Mouse (Mus musculus) C2C12 (cell line): ENCODE data around the gene Fam131a. TPM values are rescaled to one million over a fixed set of nuclear protein-coding genes. Genes with fewer than 3 reads are reported as not detected.

ENCODE experiments used
- H3K27me3 ChIP-seq: one replicate; pipeline ENCODE4 v1.6.1; 2011; ENCODE audit not compliant: control insufficient read depth, insufficient read depth, insufficient read length
- H3K36me3 ChIP-seq: one replicate; pipeline ENCODE4 v1.6.1; 2011; ENCODE audit not compliant: control insufficient read depth, insufficient read depth
- H3K4me3 ChIP-seq: one replicate; pipeline ENCODE4 v1.5.1; 2011; ENCODE audit warnings: mild to moderate bottlenecking, control low read depth; ENCODE audit not compliant: poor library complexity, insufficient read depth, severe bottlenecking
- H3K79me2 ChIP-seq: one replicate; pipeline ENCODE4 v1.6.1; 2011; ENCODE audit not compliant: control insufficient read depth, insufficient read depth
- H3K79me3 ChIP-seq: one replicate; pipeline ENCODE4 v1.6.1; 2011; ENCODE audit warnings: low read depth, control low read depth
- H3ac ChIP-seq: one replicate; pipeline ENCODE3; 2011; ENCODE audit warnings: low read depth; ENCODE audit not compliant: control insufficient read depth, insufficient read length
- CEBPB ChIP-seq: IDR thresholded peaks from one replicate; pipeline ENCODE4 v1.6.1; 2011; ENCODE audit warnings: low read depth, mild to moderate bottlenecking, control low read depth, moderate library complexity
- CTCF ChIP-seq: IDR thresholded peaks from one replicate; pipeline ENCODE4 v1.5.1; 2011; ENCODE audit not compliant: control insufficient read depth, insufficient read depth, insufficient read length
- FOSL1 ChIP-seq: IDR thresholded peaks from one replicate; pipeline ENCODE4 v1.8.0; 2011; ENCODE audit warnings: mild to moderate bottlenecking, low read length; ENCODE audit not compliant: poor library complexity, insufficient read depth, severe bottlenecking
- MAX ChIP-seq: IDR thresholded peaks from one replicate; pipeline ENCODE4 v1.6.1; 2011; ENCODE audit warnings: mild to moderate bottlenecking, control low read depth
- MYOD1 ChIP-seq: IDR thresholded peaks from one replicate; pipeline ENCODE4 v1.6.1; 2011; ENCODE audit warnings: low read depth; ENCODE audit not compliant: control insufficient read depth, insufficient read length
- MYOG ChIP-seq: IDR thresholded peaks from one replicate; pipeline ENCODE4 v1.6.1; 2011; ENCODE audit not compliant: control insufficient read depth, insufficient read length; ENCODE audit errors: extremely low read depth
- USF1 ChIP-seq: IDR thresholded peaks from one replicate; pipeline ENCODE4 v1.6.1; 2011; ENCODE audit warnings: low read depth, mild to moderate bottlenecking, control low read depth, moderate library complexity
- polyA plus RNA-seq: library from polyadenylated mRNA; unstranded; fragments of >200 nt; fragmentation: generic; extraction: Trizol; gene quantifications from one replicate; pipeline ENCODE4 v1.2.1, GENCODE M21; 2012; ENCODE audit warnings: missing spikeins

The Fam131a gene
- polyA plus RNA-seq, 1 experiment: 0.05 TPM

DNA sequence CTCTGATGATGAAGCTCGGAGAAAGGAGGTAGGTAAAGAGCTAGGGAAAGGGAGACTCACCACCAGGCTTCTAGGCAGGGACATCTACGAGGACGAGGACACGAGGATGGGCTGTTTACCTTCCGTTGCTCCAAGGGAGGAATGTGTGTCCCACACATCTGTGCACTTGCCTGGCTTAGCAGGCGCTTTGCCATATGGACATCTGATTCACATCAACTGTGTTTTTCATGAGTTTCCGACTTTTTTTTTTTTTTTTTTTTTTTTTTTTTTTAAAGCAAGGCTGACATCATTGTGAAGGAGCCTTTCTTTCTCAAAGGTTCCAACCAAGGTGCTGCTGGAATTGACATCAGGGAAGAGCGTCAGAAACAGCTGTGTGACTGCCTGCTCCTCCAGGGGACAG, 57.5 kb downstream of the Fam131a start:
- H3ac ChIP-seq: no peak overlapping the region
- no peaks in the 10 kb centered on the region for H3K79me3 ChIP-seq
- H3K27me3 ChIP-seq: no peaks in the 10 kb centered on the region
- no peaks in the 10 kb centered on the region for H3K79me2 ChIP-seq
- no peak overlapping the region for H3K4me3 ChIP-seq
- no peaks in the 10 kb centered on the region for H3K36me3 ChIP-seq
- no peak for TF ChIP-seq MYOG
- no peak for TF ChIP-seq MAX
- TF ChIP-seq CEBPB: no peak
- TF ChIP-seq FOSL1: no peak
- no peak for TF ChIP-seq MYOD1
- TF ChIP-seq CTCF: no peak
- TF ChIP-seq USF1: no peak

Other genes with a start within 250 kb of the Fam131a start
- 108 TPM for gene Eif2b5, start 194.4 kb upstream of the Fam131a start, polyA plus RNA-seq
- 15.8 TPM for gene Dvl3, start 176.3 kb upstream of the Fam131a start, polyA plus RNA-seq
- gene Ap2m1, start 157.8 kb upstream of the Fam131a start, polyA plus RNA-seq: 556 TPM
- gene Abcf3, start 144.7 kb upstream of the Fam131a start, polyA plus RNA-seq: 37.1 TPM
- gene Vwa5b2, start 103.8 kb upstream of the Fam131a start, polyA plus RNA-seq: 0.11 TPM
- 32.5 TPM for gene Eef1akmt4, start 81.6 kb upstream of the Fam131a start, polyA plus RNA-seq
- not detected for gene Gm49333, start 81.6 kb upstream of the Fam131a start, polyA plus RNA-seq
- 35.4 TPM for gene Alg3, start 81.5 kb upstream of the Fam131a start, polyA plus RNA-seq
- gene Camk2n2, start 72.0 kb upstream of the Fam131a start, polyA plus RNA-seq: 6.7 TPM
- gene Ece2, start 63.4 kb upstream of the Fam131a start, polyA plus RNA-seq: 5.0 TPM
- 297 TPM for gene Psmd2, start 41.6 kb upstream of the Fam131a start, polyA plus RNA-seq
- gene Eif4g1, start 24.9 kb upstream of the Fam131a start, polyA plus RNA-seq: 342 TPM
- 104 TPM for gene Polr2h, start 24.4 kb downstream of the Fam131a start, polyA plus RNA-seq
- gene Clcn2, start 24.5 kb downstream of the Fam131a start, polyA plus RNA-seq: 5.8 TPM
- gene Chrd, start 39.9 kb downstream of the Fam131a start, polyA plus RNA-seq: 0.63 TPM
- 0.15 TPM for gene Thpo, start 41.3 kb downstream of the Fam131a start, polyA plus RNA-seq